Mouse (Mus musculus) neural tube, embryonic 10.5 days (tissue): Measurements from ENCODE around the gene Fabp3.

Experiments used
- DNase-seq: peaks from one replicate; pipeline ENCODE4 v3.0.0-alpha.2; 2017; ENCODE audit warnings: low spot score; ENCODE audit errors: extremely low spot score

The Fabp3 gene

DNA sequence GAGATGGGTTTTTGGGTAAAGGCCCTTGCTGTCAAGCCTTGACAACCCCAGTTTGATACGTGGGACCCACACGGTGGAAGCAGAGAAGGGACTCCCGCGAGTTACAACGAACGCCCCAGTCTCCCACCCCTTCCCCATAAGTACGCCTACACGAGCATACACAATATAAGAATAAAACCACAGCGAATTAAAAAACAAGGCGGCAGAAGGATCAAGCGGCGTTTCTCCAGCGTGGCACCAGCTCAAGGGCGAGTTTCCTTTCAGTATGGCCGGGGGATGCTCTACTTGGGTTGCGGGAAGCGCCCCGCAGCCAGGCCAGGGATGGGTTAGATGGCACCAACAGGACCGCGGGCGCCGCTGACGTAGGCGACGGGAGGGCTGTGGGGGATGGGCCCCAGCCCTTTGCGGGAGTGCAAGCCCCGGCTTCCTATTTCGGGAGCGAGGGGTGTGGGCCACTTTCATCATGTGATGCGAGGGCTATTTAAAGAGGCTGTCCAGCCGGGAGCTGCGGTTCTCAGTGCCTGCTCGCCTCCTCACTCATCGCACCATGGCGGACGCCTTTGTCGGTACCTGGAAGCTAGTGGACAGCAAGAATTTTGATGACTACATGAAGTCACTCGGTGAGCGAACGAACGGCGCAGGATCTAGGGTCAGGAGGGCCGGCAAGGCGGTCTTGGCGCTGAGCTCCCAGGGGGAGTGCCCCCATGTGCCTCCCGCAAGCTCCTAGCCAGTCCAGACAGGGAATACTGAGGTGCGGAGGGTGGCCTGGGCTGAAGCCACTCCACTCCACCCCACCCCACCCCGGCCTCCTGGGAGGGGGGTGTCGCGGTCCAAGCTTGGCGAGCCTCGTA is at the start of gene Fabp3, which contains the start of gene Gm10570:
Gene Fabp3, plus strand, starts transcription at position 365 of the 851 bp plus-strand sequence.
Gene Gm10570, minus strand, starts transcription at position 444 of the 851 bp plus-strand sequence.
- DNase-seq, result peak; percentile 60

DNA sequence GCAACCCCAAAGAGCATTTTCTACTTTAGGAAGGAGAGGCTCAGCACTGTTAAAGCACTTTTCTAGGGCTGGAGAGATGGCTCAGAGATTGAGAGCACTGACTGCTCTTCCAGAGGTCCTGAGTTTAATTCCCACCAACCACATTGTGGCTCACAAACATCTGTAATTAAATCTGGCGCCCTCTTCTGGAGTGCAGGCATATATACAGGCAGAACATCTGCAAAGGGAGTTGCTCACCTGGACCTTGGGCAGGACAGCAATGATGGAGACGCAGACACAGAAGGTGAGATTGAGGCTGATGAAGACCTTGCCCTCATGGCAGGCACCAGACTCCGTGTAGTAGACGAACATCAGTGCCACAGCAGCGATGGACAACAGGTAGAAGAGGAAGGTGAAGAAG is 48.0 kb upstream of the Fabp3 start:
- DNase-seq, result no peak

DNA sequence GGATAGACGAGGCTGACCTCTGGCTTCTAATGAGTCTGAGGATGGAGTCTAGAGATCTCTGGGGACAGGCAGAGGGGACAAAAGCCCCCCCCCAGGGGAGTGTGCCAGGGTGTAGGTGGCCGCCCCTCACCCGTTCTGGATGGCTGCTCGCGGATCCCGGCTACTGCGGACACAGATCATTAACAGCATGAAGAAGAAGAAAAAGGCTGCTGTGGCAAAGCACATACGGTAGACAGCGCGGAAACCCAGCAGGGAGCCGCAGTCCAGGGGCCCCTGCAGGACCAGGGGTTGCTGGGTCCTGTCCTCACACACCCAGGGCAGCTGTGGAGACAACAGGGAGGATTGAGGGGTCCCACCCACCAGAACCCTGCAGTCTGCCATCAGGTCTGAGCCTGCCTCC is 44.3 kb upstream of the Fabp3 start:
- DNase-seq, result no peak

DNA sequence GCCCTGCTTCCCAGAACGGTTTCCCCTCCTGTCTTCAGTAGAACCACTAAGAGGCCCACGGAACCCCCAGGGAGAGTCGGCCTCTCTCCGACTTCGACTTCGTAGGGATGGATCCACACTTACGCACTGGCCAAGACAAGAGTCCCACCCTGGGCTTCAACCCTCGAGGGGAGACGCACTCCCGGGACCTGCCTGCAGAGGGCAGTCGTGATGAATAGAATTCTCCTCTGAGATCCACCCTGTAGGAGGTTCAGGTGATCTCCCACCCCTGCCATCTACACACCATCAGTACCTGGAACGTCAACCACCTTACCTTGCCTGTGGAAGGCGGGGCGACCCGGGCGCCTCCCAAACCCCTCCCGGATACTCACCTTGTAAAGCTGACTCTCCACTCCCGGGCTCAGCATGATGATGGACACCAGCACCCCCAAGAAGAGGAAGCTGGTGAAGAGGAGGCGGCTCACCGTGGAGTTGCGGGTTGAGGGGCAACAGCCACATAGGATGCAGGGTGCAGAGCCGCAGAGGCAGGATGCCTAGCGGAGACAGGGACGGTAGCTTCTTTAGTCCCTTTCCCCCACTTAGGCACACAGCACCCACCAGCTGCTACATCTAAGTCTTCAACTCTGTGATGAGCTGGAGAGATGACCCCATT is 43.6 kb upstream of the Fabp3 start:
- DNase-seq, result peak; percentile 82

DNA sequence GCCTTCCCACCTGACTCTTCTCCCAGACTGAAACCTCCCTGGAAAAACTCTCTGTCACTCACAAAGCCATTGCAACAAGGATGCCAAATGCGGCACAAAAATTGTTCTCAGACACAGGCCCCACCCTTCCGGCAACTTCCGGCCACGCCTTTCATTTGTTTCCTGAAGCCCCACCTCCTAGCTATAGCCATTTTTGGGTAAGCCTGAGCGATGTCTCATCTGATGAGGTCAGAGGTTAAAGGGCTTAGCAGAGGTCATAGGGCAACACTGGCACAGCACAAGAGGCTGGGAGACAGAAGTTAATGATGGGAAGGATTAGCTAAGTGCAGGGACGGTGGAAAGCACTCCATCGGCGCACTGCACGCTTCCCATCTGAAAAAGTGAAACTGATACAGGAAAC is 41.8 kb upstream of the Fabp3 start:
- DNase-seq, result no peak

DNA sequence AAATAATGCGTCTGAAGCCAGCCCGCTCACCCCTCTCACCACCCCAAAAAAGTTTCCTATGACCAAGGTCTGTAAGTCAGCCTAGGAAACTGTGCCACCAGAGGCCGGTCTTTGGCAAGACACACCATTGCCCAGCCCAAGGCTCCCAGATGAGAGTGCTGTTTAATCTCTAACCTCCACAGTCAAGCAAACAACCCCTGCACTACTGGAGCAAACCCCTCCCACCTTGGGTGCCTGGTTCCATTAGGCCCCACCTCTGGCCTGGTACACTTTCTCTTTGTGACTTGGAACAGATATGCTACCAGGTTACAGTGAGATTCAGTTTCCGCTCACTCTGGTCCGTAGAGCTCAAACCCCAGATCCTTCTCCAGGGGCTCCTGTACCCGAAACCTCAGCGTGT is 41.3 kb upstream of the Fabp3 start:
- DNase-seq, result no peak

DNA sequence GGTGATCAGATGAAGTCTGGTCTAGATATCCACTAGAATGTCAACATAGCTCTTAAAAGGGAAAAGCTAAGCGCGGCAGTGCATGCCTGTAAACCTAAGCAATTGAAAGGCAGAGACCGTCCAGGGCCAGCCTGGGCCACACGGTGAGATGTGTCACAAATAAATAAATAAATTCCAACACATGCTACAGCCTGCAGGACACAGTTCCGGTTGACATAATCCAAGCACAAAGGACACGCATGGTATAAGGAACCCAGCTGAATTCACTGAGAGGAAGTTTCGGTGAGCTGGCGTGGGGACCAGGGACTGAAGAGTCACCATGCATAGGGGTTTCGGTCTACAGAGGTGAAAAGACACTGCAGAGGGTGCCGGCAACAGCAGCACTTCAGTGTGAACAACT is 39.7 kb upstream of the Fabp3 start:
- no peak for DNase-seq

DNA sequence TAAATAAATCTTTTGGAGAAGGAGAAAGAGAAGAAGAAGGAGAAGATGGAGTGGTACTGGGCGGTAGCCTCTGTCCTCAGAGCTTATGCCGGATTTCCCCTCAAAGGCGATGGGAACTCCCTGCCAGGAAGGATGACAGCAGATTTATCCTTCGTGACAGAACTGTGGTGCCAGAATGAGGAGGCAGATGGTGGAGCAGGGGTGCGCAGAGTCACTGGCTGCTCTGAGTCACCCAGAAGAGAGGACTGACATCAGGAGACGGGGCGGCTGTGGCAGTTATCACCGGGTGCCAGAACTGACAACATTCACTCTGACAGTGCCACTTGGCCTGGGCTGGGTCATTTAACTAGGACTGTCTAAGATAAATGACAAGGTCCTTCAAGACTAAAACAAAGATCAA is 38.3 kb upstream of the Fabp3 start:
- no peak for DNase-seq

DNA sequence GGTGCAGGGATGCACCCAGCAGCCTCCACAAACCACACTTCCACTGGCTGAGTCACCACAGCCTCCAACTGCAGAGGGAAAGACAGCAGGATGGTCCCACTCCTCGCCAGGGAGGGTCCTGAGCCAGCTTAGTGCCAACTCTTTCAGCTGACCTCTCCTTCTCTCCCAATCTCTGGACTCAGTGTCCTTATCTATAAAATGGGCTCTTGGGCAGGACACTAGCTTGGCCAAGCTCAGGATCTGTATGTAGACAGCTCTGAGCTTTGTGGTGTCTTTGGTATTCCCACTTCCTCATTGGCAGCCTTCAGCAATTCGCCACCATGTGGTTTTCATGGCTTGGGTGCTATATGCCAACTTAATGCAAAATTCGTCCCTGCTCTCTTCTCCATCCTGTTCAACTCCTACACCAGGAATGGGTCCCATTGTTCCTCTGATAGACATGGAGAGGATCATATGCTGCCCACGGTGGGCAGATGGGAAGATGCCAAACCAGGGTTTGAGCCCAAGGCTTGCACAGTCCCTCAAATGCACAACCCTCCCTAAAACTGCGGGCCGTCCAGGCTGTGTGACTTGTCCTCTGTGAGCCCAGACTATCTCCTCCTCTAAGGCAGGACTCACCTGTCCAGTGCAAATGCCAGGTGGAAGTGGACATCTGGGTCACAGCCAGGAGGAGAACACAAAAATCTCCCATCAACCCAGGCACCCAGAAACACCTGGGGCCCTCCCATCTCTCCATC is 37.6 kb upstream of the Fabp3 start:
- no peak for DNase-seq

DNA sequence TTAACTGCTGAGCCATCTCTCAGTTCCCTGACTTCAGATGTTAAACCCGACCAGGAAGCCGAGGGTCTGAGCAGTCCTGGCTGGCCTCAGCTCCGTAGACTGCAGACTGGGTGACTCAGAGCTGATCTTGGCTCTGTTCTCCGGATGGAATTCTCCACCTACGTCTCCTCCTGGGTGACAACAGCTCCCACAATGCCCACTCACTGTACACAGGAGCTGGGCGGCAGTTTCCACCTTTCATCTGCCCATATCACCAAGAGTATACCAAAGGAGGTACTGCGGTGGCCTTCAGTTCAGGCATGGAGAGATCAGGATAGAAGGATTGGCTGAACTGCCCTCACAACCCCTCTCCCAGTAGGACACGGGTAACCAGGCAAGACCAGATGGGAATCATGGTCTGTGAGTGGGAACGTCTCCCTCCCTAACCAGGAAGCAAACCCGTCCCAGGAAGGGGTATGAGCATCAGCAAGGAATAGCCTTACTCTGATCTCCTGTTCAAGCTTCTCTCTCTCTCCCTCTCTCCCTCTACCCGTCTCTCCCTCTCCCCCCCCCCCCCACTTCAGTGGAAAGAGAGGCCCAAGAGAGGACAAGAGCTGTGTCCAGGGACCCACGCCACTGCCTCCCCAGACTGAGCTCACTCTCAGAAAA is 34.6 kb upstream of the Fabp3 start:
- peak; percentile 73 for DNase-seq

DNA sequence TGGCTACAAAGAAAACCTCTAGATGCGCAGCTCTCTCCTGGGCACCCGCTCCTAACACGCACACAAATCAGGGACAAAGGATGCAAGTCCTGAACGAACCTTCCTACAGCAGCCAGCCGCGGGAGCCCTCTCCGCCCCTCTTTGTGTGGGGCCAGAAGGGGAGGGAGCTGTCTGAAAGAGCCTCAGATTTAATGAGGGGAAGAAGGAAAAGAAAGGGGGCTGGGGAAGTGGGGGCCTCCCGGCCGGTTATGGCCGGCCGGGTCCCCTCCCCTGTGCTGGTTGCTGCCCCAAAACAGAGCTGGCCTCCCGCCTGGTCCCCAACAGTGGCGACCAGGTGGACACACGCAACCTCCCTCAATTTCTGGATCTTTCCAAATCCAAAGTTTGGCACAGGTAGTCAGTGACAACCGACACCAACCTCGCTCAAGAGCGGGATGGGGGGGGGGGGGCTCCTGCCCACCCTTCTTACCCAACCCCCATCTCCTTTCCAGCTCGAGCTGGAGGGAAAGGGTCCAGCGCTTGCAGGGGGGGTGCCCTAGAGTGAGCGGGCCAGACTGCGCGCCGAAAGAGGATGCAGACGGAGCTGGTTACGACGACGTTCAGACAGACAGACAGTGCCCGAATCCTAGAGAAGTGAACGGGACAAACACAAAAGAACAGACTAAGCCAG is 33.9 kb upstream of the Fabp3 start:
- DNase-seq, result no peak

DNA sequence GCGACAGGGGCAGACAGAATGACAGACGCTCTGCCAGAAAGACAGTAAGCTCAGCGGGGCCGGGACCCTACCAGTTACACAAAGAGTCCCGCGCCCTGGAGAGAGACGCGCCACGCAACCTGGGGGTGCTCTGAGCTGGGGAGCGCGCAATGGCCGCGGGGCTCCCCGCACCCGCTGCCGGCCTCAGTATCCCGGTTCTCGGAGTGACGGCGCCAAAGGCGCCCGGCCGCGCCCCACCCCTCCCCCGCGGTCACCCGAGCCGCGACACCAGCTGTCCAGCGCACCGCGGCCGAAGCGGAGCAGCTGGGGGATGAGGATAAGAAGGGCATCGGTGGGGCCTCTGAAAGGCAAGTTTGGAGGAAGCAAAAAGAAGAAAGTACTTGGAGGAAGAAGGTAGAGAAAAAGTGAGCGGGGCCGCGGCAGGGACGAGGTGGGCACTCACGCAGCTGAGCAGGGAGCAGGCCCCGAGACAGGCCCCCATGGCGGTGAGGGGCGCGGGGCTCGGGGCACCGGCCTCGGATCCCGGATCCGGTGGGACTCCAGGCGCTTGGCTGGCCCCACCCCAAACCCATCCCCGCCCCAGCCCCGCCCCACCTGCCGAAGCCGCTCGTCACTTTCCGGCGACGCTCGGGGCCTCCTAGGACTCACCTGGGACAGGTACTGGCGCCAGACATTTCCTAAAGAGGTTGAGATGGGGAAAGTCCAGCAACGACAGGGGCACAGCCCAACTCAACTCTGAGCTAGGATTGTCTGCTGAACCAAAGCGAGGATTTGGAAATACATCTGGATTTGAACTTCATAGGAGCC is 33.2 kb upstream of the Fabp3 start:
- peak; percentile 67 for DNase-seq

DNA sequence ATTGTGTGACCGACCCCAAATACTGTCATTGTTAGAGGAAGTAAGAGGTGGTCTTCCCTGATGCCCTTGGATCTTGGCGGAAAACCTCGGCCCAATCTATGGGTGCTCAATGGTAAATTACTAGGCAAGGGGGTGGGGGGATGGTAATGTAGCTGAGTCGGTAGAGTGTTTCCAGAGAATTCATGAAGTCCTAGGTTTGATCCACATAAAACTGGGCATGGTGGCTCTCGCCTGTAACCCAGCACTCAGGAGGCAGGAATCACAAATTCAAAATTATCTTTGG is 32.6 kb upstream of the Fabp3 start:
- DNase-seq, result no peak

DNA sequence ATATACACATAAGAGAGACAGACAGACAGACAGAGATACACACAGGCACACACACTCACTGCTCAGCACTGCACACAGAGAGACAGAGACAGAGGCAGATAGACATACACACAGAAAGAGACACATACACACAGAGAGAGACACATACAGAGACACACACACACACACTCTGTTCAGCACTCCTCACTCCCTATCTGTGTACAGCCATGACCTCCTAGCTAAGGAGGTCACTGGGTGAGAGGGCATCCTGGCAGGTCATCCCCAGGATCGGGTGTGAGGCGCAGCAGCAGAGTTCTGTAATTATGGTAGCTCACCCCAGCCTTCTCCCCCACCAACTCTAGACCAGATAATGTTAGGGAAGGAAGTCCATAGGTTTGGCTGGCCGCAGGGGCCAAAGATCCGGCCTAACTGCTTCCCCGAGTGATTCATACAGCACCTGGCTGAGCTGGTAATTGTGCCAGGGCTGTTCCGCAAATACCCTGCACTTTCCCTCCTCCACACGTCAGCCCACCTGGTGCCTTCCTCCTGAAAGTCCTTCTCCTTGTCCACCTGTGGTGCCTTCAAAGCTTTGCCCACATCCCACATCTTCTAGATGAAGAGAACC is 31.7 kb upstream of the Fabp3 start:
- no peak for DNase-seq

DNA sequence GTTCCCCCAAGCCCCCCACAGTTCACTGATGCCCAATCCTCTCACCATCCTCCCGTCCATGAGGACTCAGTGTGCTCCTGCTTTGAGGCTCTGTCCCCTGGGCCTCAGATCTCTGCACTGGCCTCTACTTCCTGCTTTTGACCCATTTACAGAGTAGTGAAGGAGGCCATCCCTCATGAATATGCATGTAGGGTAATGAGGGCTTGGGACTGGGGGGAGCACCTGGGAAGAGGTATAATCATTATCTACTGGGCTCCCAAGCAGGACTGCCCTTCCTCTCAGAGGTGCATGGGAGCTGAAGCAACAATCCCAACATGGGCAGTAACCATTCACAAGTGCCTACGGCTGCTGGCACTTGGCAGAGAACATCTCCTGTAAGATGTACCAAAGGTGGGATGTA is 29.3 kb upstream of the Fabp3 start, which contains the start of gene Serinc2:
Gene Serinc2, minus strand, starts transcription at position 101 of the 400 bp plus-strand sequence.
- no peak for DNase-seq

DNA sequence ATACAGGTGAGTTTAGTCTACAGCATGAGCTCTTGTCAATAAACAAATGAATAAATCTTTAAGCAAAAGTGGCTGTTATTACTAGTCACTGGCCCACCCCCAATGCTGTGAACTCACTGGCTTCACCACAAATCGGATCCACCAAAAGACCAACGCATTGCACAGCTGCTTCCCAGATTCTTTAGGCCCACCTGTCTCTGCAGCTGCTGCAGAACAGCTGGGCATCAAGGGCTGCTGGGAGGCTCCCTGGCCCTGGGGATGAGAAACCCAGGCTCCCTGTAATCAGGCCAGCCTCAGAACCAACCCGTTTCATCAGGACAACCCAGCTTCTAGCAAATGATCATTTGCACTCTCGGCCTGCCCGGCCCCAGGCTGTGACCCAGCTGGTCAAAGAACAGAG is 25.5 kb upstream of the Fabp3 start:
- no peak for DNase-seq

DNA sequence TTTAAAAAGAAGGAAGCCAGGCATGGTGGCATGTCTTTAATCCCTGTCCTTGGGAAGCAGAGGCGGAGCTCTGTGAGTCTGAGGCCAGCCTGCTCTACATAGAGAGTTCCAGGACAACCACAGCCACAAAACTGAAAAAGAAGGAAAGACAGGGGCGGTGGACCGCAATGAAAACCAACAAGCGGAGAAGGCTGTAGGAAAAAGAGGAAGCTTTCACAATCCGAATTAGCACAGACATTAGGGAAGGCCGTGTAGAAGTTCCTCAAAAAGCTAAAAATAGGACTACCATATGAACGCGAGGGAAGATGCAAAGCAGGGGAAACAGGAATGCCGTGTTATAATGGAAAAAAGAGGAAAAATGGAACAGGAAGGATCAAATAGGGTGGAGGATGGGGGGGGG is 24.6 kb upstream of the Fabp3 start:
- DNase-seq, result no peak

DNA sequence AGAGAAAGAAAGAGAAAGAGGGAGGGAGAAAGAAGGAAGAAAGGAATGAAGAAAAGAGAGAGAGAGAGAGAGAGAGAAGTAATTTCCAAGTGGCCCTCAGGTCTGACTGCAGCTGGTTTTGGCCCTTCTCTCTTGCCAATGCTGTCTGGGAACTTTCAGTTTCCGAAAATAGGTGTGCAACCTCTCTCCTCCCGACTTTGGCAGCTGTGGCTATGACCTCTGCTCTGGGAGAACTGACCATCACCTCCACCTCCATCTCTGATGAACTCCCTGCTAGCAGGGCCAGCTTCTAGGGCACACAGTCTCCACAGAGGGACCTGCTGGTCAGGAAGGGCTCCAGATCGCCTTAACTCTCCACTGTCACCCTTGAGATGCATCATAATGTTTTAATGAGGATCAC is 21.9 kb upstream of the Fabp3 start:
- DNase-seq, result no peak

DNA sequence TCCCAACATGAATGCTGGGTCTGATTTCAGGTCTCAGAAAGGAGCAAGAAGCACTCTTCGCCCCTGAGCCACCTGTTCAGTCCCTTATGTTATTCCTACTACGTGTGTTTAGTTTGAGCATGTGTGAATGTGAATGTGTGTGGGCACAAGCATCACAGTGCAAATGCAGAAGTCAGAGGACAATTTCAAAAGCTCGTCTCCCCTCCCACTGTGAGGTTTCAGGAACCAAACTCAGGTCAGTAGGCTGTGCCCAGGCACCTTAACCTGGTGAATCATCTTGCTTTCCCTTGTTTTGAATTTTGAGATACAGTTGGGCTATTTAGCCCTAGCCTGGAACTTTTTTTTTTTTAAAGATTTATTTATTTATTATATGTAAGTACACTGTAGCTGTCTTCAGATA is 18.6 kb upstream of the Fabp3 start:
- no peak for DNase-seq

DNA sequence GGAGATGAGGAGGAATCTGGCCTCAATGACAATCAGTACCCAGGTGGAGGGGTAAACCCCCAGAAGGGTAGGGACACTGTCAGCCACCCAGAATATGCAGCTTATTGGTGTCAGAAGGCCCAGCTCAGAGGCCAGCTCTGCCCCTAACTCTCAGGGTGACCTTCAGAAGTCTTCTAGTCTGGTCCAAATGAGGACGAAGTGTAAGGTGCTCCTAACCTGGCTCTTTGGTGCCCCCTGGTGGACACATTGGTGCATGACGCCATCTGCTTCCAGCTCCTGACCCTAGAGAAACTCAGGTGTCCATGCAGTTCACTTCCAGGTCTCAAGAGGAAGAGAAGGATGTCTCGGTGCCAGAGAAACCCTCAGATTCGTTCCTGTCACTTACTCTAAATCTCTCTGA is 16.1 kb upstream of the Fabp3 start:
- peak; percentile 90 for DNase-seq
